Mouse (Mus musculus) cerebellum, adult 11-12 months (tissue): ENCODE results near the gene Donson.

Experiments used
- DNase-seq: peaks from one replicate; pipeline ENCODE4 v3.0.0; 2022

The Donson gene

GRCm38 (mm10) chr16:91688619-91689334, at the start of gene Donson:
TSS of gene Donson (minus strand) at chr16:91688770.
- peak; percentile 93 for DNase-seq

GRCm38 (mm10) chr16:91736046-91736816, 47.7 kb upstream of the Donson start:
- DNase-seq = no peak

DNA sequence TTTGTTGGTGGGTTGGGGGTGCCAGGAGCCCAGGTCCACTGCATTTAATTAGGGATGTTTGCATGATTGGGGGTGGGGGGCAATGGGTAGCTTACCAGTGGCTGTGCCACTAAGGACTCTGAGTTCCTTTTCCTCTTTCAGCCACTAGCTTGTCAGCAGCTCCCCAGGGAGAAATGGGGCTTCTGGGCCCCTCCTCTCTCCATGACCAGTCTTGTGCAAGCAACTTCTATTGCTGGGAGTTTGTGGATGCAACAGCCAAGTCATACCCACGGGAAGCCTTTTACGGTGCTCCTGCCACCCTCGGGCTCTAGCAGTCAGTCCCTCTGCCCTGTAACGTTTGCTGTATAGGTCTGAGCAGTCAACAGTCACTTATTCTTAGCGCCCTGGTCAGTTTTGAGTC, 46.2 kb upstream of the Donson start:
- DNase-seq = no peak

DNA sequence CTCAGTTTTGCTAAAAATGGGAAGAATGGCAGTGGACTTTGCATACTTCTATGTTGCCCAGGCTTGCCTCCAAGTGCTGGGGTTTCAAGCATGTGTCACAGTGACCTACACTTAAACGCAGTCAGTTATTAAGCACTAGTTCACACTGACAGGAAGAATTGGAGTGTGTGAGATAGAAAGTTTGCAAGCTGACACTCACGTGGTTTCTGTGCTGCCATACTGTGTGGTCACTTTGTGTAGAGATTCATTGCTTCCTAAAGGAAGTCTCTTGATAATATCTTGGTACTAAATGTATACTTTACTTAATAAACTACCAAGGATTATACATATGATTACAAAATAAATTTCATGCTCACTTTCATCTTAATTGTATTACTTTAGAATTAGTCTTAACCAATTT, 44.2 kb upstream of the Donson start:
- no peak for DNase-seq

GRCm38 (mm10) chr16:91730446-91730845, 41.9 kb upstream of the Donson start:
- no peak for DNase-seq

DNA sequence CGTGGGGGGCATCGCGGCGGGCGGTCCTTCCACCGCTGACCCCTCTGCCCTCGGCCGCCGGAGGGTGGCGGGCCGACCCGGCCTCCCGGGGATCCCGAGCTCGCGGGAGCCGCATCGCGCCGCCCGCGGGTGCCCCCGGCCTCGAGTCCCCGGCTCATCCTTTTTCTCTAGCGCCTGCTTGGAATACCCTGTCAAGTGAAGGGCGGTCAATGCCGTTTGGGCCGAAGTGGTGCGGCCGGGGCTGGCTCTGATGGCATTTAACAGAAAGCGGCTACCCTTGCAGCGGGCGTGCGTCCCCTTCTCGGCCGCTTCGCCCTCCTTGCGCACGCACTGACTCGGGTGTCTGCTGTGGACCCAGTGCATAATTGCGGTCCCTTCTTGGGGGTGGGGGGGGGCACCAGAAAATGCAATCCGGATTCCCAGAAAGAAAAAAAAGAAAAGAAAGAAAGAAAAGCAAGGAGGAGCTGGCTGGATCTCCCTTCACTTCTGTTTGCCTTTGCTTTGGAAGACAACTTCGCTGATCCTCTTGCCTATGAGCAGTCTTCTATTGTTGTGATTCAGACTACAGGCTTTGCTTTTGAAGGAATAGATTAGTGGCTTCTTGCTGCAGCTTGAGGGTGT, 41.4 kb upstream of the Donson start:
- peak; percentile 76 for DNase-seq

GRCm38 (mm10) chr16:91729066-91729482, 40.5 kb upstream of the Donson start, which contains the start of gene Itsn1:
TSS of gene Itsn1 (plus strand) at chr16:91729281.
- peak; percentile 100 for DNase-seq

- DNase-seq = peak; percentile 100
Observed at GRCm38 (mm10) chr16:91728123-91729065, 39.8 kb upstream of the Donson start, which contains the start of gene Cryzl1. TSS of gene Cryzl1 (minus strand) at chr16:91728975.

- peak; percentile 64 for DNase-seq
Observed at GRCm38 (mm10) chr16:91727433-91727832, 38.9 kb upstream of the Donson start.

DNA sequence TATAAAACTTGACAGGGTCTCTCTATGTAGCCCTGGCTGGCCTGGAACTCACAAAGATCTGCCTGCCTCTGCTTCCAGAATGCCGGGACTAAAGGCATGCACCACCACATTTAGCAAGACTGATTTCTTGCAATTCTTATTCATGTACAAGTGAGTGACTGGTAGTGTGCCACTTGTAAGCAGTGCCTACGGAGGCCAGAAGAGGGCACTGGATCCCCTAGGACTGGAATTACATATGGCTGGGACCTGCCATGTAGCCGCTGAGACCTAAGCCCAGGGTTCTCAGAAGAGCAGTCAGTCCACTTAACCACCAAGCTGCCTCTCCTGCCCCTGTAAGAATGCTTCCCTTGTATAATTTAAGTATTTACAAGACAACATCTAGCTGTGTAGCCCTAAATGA, 35.7 kb upstream of the Donson start:
- DNase-seq = peak; percentile 51

GRCm38 (mm10) chr16:91717399-91717798, 28.8 kb upstream of the Donson start:
- no peak for DNase-seq

- no peak for DNase-seq
Observed at GRCm38 (mm10) chr16:91716927-91717349, 28.4 kb upstream of the Donson start.

DNA sequence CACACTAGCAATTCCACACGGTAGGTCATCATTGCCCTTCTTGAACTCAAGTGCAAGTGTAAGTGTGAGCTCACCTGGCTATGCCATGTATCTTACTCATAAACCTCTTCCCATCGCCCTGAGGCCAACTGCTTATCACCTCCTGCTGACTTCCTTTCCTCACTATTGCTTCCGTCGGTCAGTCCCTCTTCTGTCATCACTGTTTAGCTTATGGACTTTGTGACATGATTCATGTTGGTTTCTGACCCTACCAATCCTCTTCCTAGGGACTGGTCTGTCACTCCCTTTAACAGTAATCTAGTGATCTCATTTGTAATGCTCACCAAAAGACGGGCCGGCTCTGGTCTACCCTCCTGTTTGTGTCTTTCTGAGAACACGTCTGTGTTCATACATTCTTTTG, 21.7 kb upstream of the Donson start:
- DNase-seq = no peak

DNA sequence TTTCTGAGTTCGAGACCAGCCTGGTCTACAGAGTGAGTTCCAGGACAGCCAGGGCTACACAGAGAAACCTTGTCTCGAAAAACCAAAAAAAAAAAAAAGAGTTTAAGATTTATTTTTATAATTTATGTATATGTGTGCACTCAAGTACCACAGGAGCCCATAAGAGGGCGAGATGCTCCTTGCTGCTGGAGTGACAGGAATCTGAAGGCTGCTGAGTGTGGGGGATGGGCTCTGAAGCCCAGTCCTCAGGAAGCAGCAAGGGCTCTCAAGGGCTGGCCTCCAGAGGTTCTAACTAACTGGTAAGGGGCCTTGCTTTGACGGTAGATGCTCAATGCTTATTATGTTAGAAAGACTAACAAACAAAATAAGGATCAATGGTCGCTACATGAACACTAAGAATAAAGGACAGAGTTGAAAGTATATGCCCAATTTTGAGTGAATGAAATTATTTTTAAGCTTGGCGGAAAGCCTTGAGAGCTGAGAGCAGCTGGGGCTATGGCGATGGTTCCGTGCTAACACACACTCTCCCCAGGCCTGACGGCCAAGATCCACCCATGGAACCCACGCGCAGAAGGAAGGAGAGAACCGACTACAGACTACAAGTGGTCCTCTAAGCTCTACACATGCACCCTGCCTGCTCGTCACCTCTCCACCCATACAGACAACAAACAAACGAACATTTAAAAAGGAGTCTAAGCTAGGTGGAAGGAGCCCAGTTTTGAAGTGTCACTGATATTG, 16.2 kb upstream of the Donson start:
- no peak for DNase-seq

DNA sequence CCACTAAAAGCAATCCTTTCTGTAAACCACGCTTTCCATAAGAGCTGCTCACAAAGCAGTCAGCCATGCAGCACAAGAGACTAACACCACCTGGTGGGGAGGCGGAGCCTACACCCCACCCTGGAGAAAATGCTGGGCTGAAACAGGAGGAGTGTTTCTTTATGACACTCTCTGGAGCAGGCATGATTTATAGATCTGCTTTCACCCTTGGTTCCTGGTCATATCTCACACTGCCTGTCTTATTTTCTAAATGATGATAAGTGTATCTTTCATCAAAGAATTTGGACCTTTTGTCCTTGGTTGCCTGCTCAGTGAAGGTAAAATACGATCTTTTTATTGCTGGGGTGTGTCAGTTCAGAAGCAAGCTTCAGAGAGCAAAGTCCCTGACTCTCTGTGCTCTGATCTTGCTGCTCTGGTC, 14.2 kb upstream of the Donson start:
- no peak for DNase-seq

GRCm38 (mm10) chr16:91701908-91702307, 13.3 kb upstream of the Donson start:
- no peak for DNase-seq

DNA sequence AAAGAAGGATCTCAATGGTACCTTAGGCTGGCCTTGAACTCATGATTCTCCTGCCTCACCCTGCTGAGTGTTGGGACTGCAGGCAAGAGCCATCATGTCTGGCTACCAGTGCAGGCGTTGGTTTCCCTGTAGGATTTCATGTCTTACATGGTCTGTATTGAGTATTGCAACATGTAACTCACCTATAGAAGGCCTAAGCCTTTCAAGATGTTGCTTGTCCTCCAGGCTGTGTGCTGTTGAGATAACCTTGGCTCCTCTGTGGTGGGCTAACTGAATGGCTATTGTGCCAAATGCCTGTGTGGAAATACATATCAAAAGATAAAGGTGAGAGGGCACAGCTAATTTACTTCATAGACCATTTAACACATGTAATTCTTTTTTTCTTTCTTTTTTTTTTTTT, 10.4 kb upstream of the Donson start:
- DNase-seq = no peak

DNA sequence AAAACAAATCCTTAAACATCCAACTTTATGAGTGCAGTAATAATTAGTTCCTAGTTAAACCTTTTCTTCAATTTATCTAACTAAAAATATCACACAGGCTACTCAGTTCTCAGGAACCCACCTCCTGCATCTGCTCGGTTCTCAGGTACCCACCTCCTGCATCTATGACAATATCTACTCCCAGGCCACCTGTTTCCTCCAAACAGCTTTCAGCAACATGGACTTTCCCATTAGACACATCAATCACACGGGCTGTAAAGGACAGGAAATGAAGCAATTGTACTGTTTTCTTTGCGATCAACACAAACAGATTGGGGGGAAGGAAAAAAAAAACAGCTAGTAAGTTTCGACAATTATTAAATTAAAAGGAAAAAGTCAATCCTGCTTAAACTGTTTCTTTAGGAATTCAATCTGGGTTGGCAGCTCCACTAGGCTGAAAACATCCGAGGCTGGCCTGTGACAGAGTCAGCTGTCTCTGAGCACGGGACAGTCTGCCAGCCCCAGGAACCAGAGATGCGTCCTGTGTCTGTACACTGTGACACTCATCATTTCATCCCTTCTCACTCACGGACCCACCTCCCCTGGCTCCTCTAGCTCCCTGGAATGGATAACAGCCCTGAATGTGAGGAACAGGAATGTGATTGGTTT, 6.7 kb upstream of the Donson start:
- DNase-seq = no peak

- peak; percentile 55 for DNase-seq
Observed at GRCm38 (mm10) chr16:91694455-91695084, 6.0 kb upstream of the Donson start.

DNA sequence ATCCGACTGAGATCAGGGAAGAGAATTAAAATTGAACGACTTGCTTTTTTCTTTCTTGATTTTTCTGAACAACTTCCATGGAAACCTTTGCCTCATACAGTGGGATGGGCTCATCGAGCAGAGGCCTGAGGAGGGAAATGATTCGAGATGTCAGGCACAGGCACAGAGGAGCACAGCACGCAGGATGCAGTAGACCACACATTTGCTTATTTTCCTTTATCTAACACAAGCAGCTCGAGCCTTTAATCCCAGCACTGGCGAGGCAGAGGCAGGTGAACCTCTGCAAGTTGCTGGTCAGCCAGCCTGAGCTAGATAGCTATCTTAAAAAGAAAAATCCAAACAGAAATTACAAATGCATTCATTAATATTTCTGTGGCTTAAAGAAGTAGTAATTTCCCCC, 1.2 kb upstream of the Donson start:
- DNase-seq = no peak
